Mouse (Mus musculus) lung, adult 2 months (tissue): ENCODE results near the gene Rpl27. TPM values are rescaled to one million over a fixed set of nuclear protein-coding genes. Genes with fewer than 3 reads are reported as not detected.
"Not testable (repeated sequence)": the region's sequence is repeated elsewhere in the genome, so short reads cannot be mapped to it uniquely, and the experiment has no call there.

Experiments used
- DNase-seq: peaks from one replicate; pipeline ENCODE4 v3.0.0; 2022
- H3K4me1 ChIP-seq: fragments of 200-500 bp; 2 replicates; pipeline ENCODE4 v1.6.1; 2011; ENCODE audit warnings: low read length; ENCODE audit not compliant: control insufficient read depth, insufficient read depth
- H3K4me3 ChIP-seq: fragments of 200-500 bp; replicated peaks from 2 replicates; pipeline ENCODE3; 2011; ENCODE audit warnings: low read depth, mild to moderate bottlenecking, control low read depth, low read length; ENCODE audit errors: extremely low read depth
- CTCF ChIP-seq: fragments of 200-500 bp; IDR thresholded peaks from 2 replicates; pipeline ENCODE4 v1.5.1; 2011; ENCODE audit warnings: mild to moderate bottlenecking, low read length, control low read depth; ENCODE audit not compliant: insufficient read depth
- POLR2A ChIP-seq: fragments of 200-500 bp; IDR thresholded peaks from 2 replicates; pipeline ENCODE4 v1.6.1; 2011; ENCODE audit warnings: low read depth, mild to moderate bottlenecking, control low read depth, low read length, borderline replicate concordance; ENCODE audit errors: extremely low read depth
- WGBS: fragments of 180-500 bp; shearing (Covaris S2); methylation state at CpG from one replicate; pipeline ENCODE4 v1.1.7; 2018; 5-methylcytosine and 5-hydroxymethylcytosine counted together
- polyA plus RNA-seq: library from polyadenylated mRNA; depleted of rRNA; stranded (reverse); fragments of >200 nt; gene quantifications from 2 replicates; pipeline ENCODE4 v1.2.3, GENCODE M21; 2012

Rpl27 gene
- polyA plus RNA-seq, 1 experiment = 221 TPM

GRCm38 (mm10) chr11:101467477-101468262 is 25.6 kb downstream of the Rpl27 start:
- H3K4me3 ChIP-seq = peak overlapping the region; percentile 87
- peaks cover 6% of the 10 kb centered on the region for H3K4me1 ChIP-seq
- peak; percentile 74 for DNase-seq
- peak; percentile 31 for TF ChIP-seq CTCF
- no peak for TF ChIP-seq POLR2A
- under 1% methylated on average over 53 of the region's 54 CpGs for WGBS

GRCm38 (mm10) chr11:101468263-101468688 is 26.2 kb downstream of the Rpl27 start:
- under 1% methylated on average over 24 of the region's 31 CpGs for WGBS
- H3K4me3 ChIP-seq = peak overlapping the region; percentile 65
- peaks cover 6% of the 10 kb centered on the region for H3K4me1 ChIP-seq
- peak; percentile 52 for DNase-seq
- no peak for TF ChIP-seq CTCF
- no peak for TF ChIP-seq POLR2A

- H3K4me3 ChIP-seq = peak overlapping the region; percentile 20
- 12% methylated on average over 13 of the region's 13 CpGs for WGBS
- peaks cover 3% of the 10 kb centered on the region for H3K4me1 ChIP-seq
- DNase-seq = no peak
- TF ChIP-seq POLR2A (no peak), CTCF (no peak)
These were observed 26.6 kb downstream of the Rpl27 start for GRCm38 (mm10) chr11:101468731-101469130.

- no peak for DNase-seq
- Histone ChIP-seq H3K4me3 (no peak overlapping the region), H3K4me1 (peaks cover 2% of the 10 kb centered on the region)
- TF ChIP-seq POLR2A = no peak
- TF ChIP-seq CTCF = no peak
- 70% methylated on average over 4 of the region's 4 CpGs for WGBS
These were observed 27.1 kb downstream of the Rpl27 start for GRCm38 (mm10) chr11:101469155-101469554.

GRCm38 (mm10) chr11:101470206-101470605 is 28.1 kb downstream of the Rpl27 start:
- TF ChIP-seq CTCF (no peak), POLR2A (no peak)
- Histone ChIP-seq H3K4me3 (no peak overlapping the region), H3K4me1 (peaks cover 2% of the 10 kb centered on the region)
- 57% methylated on average over 7 of the region's 7 CpGs for WGBS
- DNase-seq = no peak

GRCm38 (mm10) chr11:101471926-101472325 is 29.8 kb downstream of the Rpl27 start:
- H3K4me3 ChIP-seq = no peak overlapping the region
- peaks cover 2% of the 10 kb centered on the region; the same call in 1 of the 2 replicates for H3K4me1 ChIP-seq
- no peak for TF ChIP-seq POLR2A
- no peak for TF ChIP-seq CTCF
- WGBS = 51% methylated on average over 3 of the region's 3 CpGs
- DNase-seq = no peak

- no peak for TF ChIP-seq POLR2A
- no peak for TF ChIP-seq CTCF
- no peaks in the 10 kb centered on the region; the same call in 1 of the 2 replicates for H3K4me1 ChIP-seq
- H3K4me3 ChIP-seq = no peak overlapping the region
- no peak for DNase-seq
- WGBS = 67% methylated on average over 7 of the region's 7 CpGs
These were observed 30.2 kb downstream of the Rpl27 start for GRCm38 (mm10) chr11:101472336-101472735.

- H3K4me3 ChIP-seq, DNase-seq, H3K4me1 ChIP-seq: not testable (repeated sequence)
- WGBS = 84% methylated on average over 1 of the region's 1 CpGs
These were observed 31.6 kb downstream of the Rpl27 start for GRCm38 (mm10) chr11:101473686-101474085.

GRCm38 (mm10) chr11:101474298-101474697 is 32.2 kb downstream of the Rpl27 start:
- WGBS = 46% methylated on average over 5 of the region's 5 CpGs
- DNase-seq = no peak
- peaks cover 5% of the 10 kb centered on the region for H3K4me1 ChIP-seq
- no peak overlapping the region for H3K4me3 ChIP-seq
- TF ChIP-seq POLR2A (no peak), CTCF (no peak)

- H3K4me1 ChIP-seq, H3K4me3 ChIP-seq, DNase-seq: not testable (repeated sequence)
- 84% methylated on average over 4 of the region's 4 CpGs for whole genome bisulfite sequencing
These were observed 34.3 kb downstream of the Rpl27 start for GRCm38 (mm10) chr11:101476361-101476760.

GRCm38 (mm10) chr11:101477194-101477551 is 35.1 kb downstream of the Rpl27 start:
- DNase-seq = no peak
- peaks cover 5% of the 10 kb centered on the region for H3K4me1 ChIP-seq
- TF ChIP-seq CTCF = no peak
- no peak for TF ChIP-seq POLR2A
- 47% methylated on average over 4 of the region's 4 CpGs for WGBS
- no peak overlapping the region for H3K4me3 ChIP-seq
